10 mouse cellular contexts compared by ENCODE assay signal in the genomic region with DNA sequence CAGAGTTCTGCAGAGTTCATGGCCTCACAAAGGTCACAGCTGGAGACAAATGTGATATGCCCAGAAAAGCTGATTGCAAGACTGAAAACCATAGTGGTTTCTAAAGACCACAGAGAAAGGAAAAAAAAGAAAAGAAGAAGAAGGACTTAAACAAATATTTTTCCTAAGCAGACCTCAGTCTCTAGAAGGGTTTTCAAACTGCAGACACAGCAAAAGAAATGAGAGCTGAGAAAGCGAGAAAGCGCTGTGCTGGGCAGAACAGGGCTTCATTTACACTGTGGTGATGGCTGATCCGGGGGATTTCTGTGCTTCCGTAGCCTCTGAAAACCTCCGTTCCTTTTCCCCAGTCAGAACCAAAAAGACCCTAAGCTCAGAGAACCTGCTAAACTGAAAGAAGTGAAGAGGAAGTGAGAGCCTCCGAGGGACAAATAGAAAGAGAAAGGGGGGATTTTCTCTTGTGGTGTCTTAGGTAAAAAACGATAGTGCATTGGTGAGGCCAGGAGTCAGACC. TPM values are rescaled to one million over a fixed set of nuclear protein-coding genes. Genes with fewer than 3 reads are reported as not detected.
DNase-seq lines count a peak whose midpoint lies in the region; ATAC-seq and TF ChIP-seq lines count a peak whose summit lies in the region.
"Had no signal": no experiment of that assay in that cellular context is flagged by ENCODE, and none has a peak within 500 bp of the region (broad histone marks: within the 10 kb centered on the region; RNA-seq: fewer than 3 reads in every experiment).

No protein-coding gene starts in this region.

- no peak overlapping the region for H3K4me3 ChIP-seq in liver, embryonic 12.5 days
- H3K4me3 ChIP-seq in liver, embryonic 11.5 days (ENCODE audit: low read depth, low read length) = no peak overlapping the region
- H3K4me3 ChIP-seq in CH12.LX (replicated peaks in 1 of 3; ENCODE audit: low read depth in 2 of 3, low read length in 2 of 3, poor library complexity in 1 of 3) = no peak overlapping the region

- H3K36me3 ChIP-seq in liver, embryonic 12.5 days = no peaks in the 10 kb centered on the region
- no peaks in the 10 kb centered on the region for H3K36me3 ChIP-seq in liver, embryonic 11.5 days (ENCODE audit: control insufficient read depth, insufficient read depth, low read length)
- H3K36me3 ChIP-seq in CH12.LX (replicated peaks in 1 of 2; ENCODE audit: control insufficient read depth in 1 of 2, insufficient read depth in 1 of 2, low read length in 1 of 2) = no peaks in the 10 kb centered on the region

- H3K9ac ChIP-seq in liver, embryonic 12.5 days = no peak overlapping the region
- H3K9ac ChIP-seq in liver, embryonic 11.5 days (ENCODE audit: low read depth, low read length) = no peak overlapping the region
- H3K9ac ChIP-seq in CH12.LX (ENCODE audit: insufficient read depth, low read depth) = no peak overlapping the region

- dilution Hi-C loops in CH12.LX (cut with MboI; ENCODE audit: extremely low pct_ligation_motif_present, extremely low pct_unique_long_range_greater_than_20kb, low sequenced_read_pairs) = no loop called here

- TF ChIP-seq RAD21 in CH12.LX (IDR thresholded peaks at IDR 0.05; ENCODE audit: low read depth, low read length) = no peak

- ATAC-seq in liver, embryonic 12.5 days = no peak
- no peak for ATAC-seq in liver, embryonic 11.5 days (replicated peaks; ENCODE audit: low FRiP score)
- peak; percentile 73 for ATAC-seq in granulocyte monocyte progenitor cell, adult 5-6 weeks (replicated peaks; ENCODE audit: poor library complexity, severe bottlenecking)
- peak; percentile 34 for ATAC-seq in megakaryocyte, adult 5-6 weeks (ENCODE audit: poor library complexity, severe bottlenecking)

- no peak overlapping the region for H3K27ac ChIP-seq in liver, embryonic 12.5 days
- H3K27ac ChIP-seq in liver, embryonic 11.5 days (ENCODE audit: low read depth, low read length) = no peak overlapping the region
- no peak overlapping the region; the same call in 1 of the 2 replicates for H3K27ac ChIP-seq in CH12.LX (ENCODE audit: insufficient read depth, low read depth)

- peaks cover 9% of the 10 kb centered on the region; the same call in 1 of the 2 replicates for H3K4me1 ChIP-seq in liver, embryonic 12.5 days
- 0 out of 2 replicates have a peak, but pooled peaks cover 9% of the 10 kb centered on the region for H3K4me1 ChIP-seq in liver, embryonic 11.5 days (replicated peaks; ENCODE audit: control insufficient read depth, insufficient read depth, low read length)
- H3K4me1 ChIP-seq in CH12.LX (ENCODE audit: control insufficient read depth in 1 of 2, insufficient read depth in 2 of 2) = peaks cover 17 to 33% of the 10 kb centered on the region in 2 experiments

- H3K79me2 ChIP-seq in CH12.LX (replicated peaks; ENCODE audit: control insufficient read depth, extremely low read depth, insufficient read depth, poor library complexity, severe bottlenecking) = no peaks in the 10 kb centered on the region

- in situ Hi-C loops in CH12.LX (cut with MboI; ENCODE audit: low pct_ligation_motif_present, low pct_unique_long_range_greater_than_20kb, low sequenced_read_pairs) = no loop called here

- H3K4me2 ChIP-seq in liver, embryonic 12.5 days = 0 out of 2 replicates have a peak overlapping the region, but pooled peaks have one; percentile 10
- H3K4me2 ChIP-seq in liver, embryonic 11.5 days = no peak overlapping the region
- peak overlapping the region; percentile 44 for H3K4me2 ChIP-seq in CH12.LX (ENCODE audit: insufficient read depth, low read depth, poor library complexity, severe bottlenecking)

- peak; percentile 91 for TF ChIP-seq EP300 in CH12.LX (IDR thresholded peaks at IDR 0.05; ENCODE audit: low read length)

- no peak for TF ChIP-seq CTCF in CH12.LX (conservative IDR thresholded peaks at IDR 0.05 in 1 of 2, IDR thresholded peaks at IDR 0.05 in 1 of 2; ENCODE audit: low read depth in 2 of 2, low read length in 2 of 2)

- no peaks in the 10 kb centered on the region for H3K9me3 ChIP-seq in liver, embryonic 12.5 days (replicated peaks)
- no peaks in the 10 kb centered on the region for H3K9me3 ChIP-seq in liver, embryonic 11.5 days (ENCODE audit: control insufficient read depth, low read length)
- no peaks in the 10 kb centered on the region for H3K9me3 ChIP-seq in CH12.LX (replicated peaks; ENCODE audit: low read length)

- no peaks in the 10 kb centered on the region for H3K27me3 ChIP-seq in liver, embryonic 12.5 days (replicated peaks)
- no peaks in the 10 kb centered on the region for H3K27me3 ChIP-seq in liver, embryonic 11.5 days (replicated peaks; ENCODE audit: control insufficient read depth, insufficient read depth, low read length)
- peaks cover 27% of the 10 kb centered on the region for H3K27me3 ChIP-seq in CH12.LX (replicated peaks)

- WGBS in liver, embryonic 12.5 days (ENCODE audit: insufficient replicate concordance) = 33% methylated on average over 7 of the region's 7 CpGs
- 39% methylated on average over 7 of the region's 7 CpGs for WGBS in liver, embryonic 11.5 days

- no peak for DNase-seq in liver, embryonic 11.5 days (ENCODE audit: low spot score)
- DNase-seq in CH12.LX (ENCODE audit: extremely low read depth) = peak; percentile 82
- no peak for DNase-seq in retina, embryonic 14.5 days (ENCODE audit: low spot score)
- DNase-seq in gastrocnemius, postnatal 36 days = no peak
- DNase-seq in lung, postnatal 10 days = no peak
- DNase-seq: cerebellum, adult 9-11 months; kidney, postnatal 10 days had no signal

- intact Hi-C loops in gastrocnemius, postnatal 36 days (cut with DNase I) = loop anchor here (10.0 kb wide), 1 partner anchor 329 kb away; no protein-coding TSS in a partner anchor

- no peak for TF ChIP-seq POLR2A in CH12.LX (IDR thresholded peaks at IDR 0.05; ENCODE audit: low read depth, low read length)

TF ChIP-seq in CH12.LX, 34 proteins besides CTCF, POLR2A, EP300 and RAD21 (continues in another document):
- TF ChIP-seq MEF2A (IDR thresholded peaks at IDR 0.05; ENCODE audit: borderline replicate concordance, low read depth, low read length) (peak; percentile 68; the same call in 1 of the 2 replicates), IRF4 (IDR thresholded peaks at IDR 0.05; ENCODE audit: low read depth, low read length) (peak; percentile 97), SMC3 (IDR thresholded peaks at IDR 0.05; ENCODE audit: low read depth, low read length) (no peak; the same call in 1 of the 2 replicates), NRF1 (IDR thresholded peaks at IDR 0.05; ENCODE audit: low read depth, low read length) (no peak), UBTF (IDR thresholded peaks at IDR 0.05; ENCODE audit: low read depth, low read length) (0 out of 2 replicates have a peak, but pooled peaks have one; percentile 54), JUND (conservative IDR thresholded peaks at IDR 0.05; ENCODE audit: low read depth, low read length) (0 out of 2 replicates have a peak, but pooled peaks have one; percentile 30), TBP (conservative IDR thresholded peaks at IDR 0.05; ENCODE audit: low read depth, low read length) (peak; percentile 75), NELFE (IDR thresholded peaks at IDR 0.05; ENCODE audit: low read depth, low read length) (no peak), ETS1 (conservative IDR thresholded peaks at IDR 0.05; ENCODE audit: low read depth, low read length) (peak; percentile 69), MAFK (IDR thresholded peaks at IDR 0.05; ENCODE audit: insufficient replicate concordance, low read length) (peak; percentile 96), JUN (IDR thresholded peaks at IDR 0.05; ENCODE audit: insufficient read depth, low read depth, low read length) (0 out of 2 replicates have a peak, but pooled peaks have one; percentile 6), KAT2A (IDR thresholded peaks at IDR 0.05; ENCODE audit: insufficient replicate concordance, low read length) (no peak), HCFC1 (IDR thresholded peaks at IDR 0.05; ENCODE audit: low read depth, low read length) (no peak), CHD2 (IDR thresholded peaks at IDR 0.05; ENCODE audit: low read length) (peak; percentile 52; the same call in 1 of the 2 replicates), ELF1 (IDR thresholded peaks at IDR 0.05; ENCODE audit: low read depth, low read length) (peak; percentile 49; the same call in 1 of the 2 replicates), RCOR1 (conservative IDR thresholded peaks at IDR 0.05; ENCODE audit: low read depth, low read length) (peak; percentile 91), ZNF384 (IDR thresholded peaks at IDR 0.05; ENCODE audit: low read depth, low read length) (peak; percentile 85), POLR2AphosphoS2 (IDR thresholded peaks at IDR 0.05; ENCODE audit: low read depth, low read length) (no peak), BHLHE40 (IDR thresholded peaks at IDR 0.05; ENCODE audit: low read depth, low read length) (peak; percentile 77), SIN3A (IDR thresholded peaks at IDR 0.05; ENCODE audit: low read length) (no peak), TCF12 (IDR thresholded peaks at IDR 0.05; ENCODE audit: low read depth, low read length) (peak; percentile 62; the same call in 1 of the 2 replicates)

RNA-seq across cellular contexts. Expression of a gene that starts 57.2 kb away (rescaled TPM):
- 2,428 and 2,723 TPM in 2 replicates for polyA plus RNA-seq in liver, embryonic 12.5 days (2016; fragmentation: Nextera tagmentation; extraction: Ambion mirVana)
- 3,603 and 3,888 TPM in 2 replicates for polyA plus RNA-seq in liver, embryonic 11.5 days (2014; fragmentation: Nextera tagmentation; extraction: Ambion mirVana)
- 2,915 and 4,984 TPM in 2 replicates for total RNA-seq in CH12.LX (2012; rRNA removed)
- 7,143 and 7,761 TPM in 2 replicates for total RNA-seq in CH12.LX (2014; rRNA removed)
- polyA plus RNA-seq in CH12.LX (2012; ENCODE audit: insufficient read length, low read depth) = 5,629 and 6,462 TPM in 2 replicates
- 2,268 and 2,405 TPM in 2 replicates for total RNA-seq in granulocyte monocyte progenitor cell, adult 5-6 weeks (2014; fragmentation: Nextera tagmentation)
- total RNA-seq in granulocyte monocyte progenitor cell, adult 5-6 weeks (2017) = 4,273 and 4,449 TPM in 2 replicates
- total RNA-seq in megakaryocyte, adult 5-6 weeks (2015) = 2,454 and 2,467 TPM in 2 replicates
- total RNA-seq in megakaryocyte, adult 5-6 weeks (2017) = 3,359 and 3,514 TPM in 2 replicates
- total RNA-seq in gastrocnemius, postnatal 36 days (2021) = 1,000 to 10,000 TPM; 1,032 to 1,188 TPM

RNA-seq across cellular contexts. Expression of a gene that starts 57.8 kb away (rescaled TPM):
- 3.3 and 4.1 TPM in 2 replicates for polyA plus RNA-seq in liver, embryonic 12.5 days (2016; fragmentation: Nextera tagmentation; extraction: Ambion mirVana)
- polyA plus RNA-seq in liver, embryonic 11.5 days (2014; fragmentation: Nextera tagmentation; extraction: Ambion mirVana) = 7.4 and 7.7 TPM in 2 replicates
- total RNA-seq in CH12.LX (2012; rRNA removed) = not detected in 2 replicates
- total RNA-seq in CH12.LX (2014; rRNA removed) = not detected in 2 replicates
- polyA plus RNA-seq in CH12.LX (2012; ENCODE audit: insufficient read length, low read depth) = not detected in 2 replicates
- not detected in 2 replicates for total RNA-seq in granulocyte monocyte progenitor cell, adult 5-6 weeks (2014; fragmentation: Nextera tagmentation)
- 0.13 and 0.52 TPM in 2 replicates for total RNA-seq in granulocyte monocyte progenitor cell, adult 5-6 weeks (2017)
- 0.30 and 1.3 TPM in 2 replicates for total RNA-seq in megakaryocyte, adult 5-6 weeks (2015)
- total RNA-seq in megakaryocyte, adult 5-6 weeks (2017) = 0.61 and 1.4 TPM in 2 replicates
- total RNA-seq in gastrocnemius, postnatal 36 days (2021) = 1 to 10 TPM; 3.1 to 6.1 TPM

Comparison
In these comparisons a context has a peak if more than half of its experiments do, and no peak if none do; other contexts are left out.
1. ATAC-seq: peak in granulocyte monocyte progenitor cell, adult 5-6 weeks (single experiment) and megakaryocyte, adult 5-6 weeks (single experiment); none in liver, embryonic 12.5 days (single experiment) and liver, embryonic 11.5 days (single experiment).